Mouse (Mus musculus): ENCODE data around the gene Tex46. TPM values are rescaled to one million over a fixed set of nuclear protein-coding genes. Genes with fewer than 3 reads are reported as not detected.

The Tex46 gene
- polyA plus RNA-seq (2016; fragmentation: Nextera tagmentation; extraction: Ambion mirVana) = not detected in 2 replicates

DNA sequence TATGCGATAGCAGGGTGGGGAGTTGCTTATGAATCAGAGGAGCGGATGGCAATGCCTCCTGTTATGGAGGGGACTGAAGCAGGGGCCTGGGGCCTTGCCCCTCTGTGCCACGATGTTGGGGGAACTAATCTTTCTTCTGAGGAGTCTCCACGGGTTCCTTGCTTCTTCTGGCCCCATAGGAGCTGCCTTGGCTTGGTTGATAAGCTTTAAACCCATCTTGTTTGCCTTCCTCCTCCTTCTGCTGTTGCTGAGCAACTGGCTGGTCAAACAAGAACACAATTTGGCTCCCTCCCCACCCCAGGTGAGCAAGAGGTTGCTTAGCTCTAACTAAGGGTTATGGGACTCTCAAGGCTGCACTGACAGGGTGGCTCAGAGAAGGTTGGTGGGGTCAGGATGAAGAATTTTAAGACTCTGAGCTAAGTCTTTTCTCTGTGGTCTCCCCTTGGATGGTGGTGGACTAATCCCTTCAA lies at the start of gene Tex46:
Gene Tex46 (plus strand): TSS at position 51 of the 470 bp plus-strand sequence.
- 67% methylated on average over 4 of the region's 4 CpGs for WGBS
- no peaks in the 10 kb centered on the region for H3K4me1 ChIP-seq (replicated peaks)
- no peaks in the 10 kb centered on the region for H3K36me3 ChIP-seq
- H3K27ac ChIP-seq = no peak within 1 kb of the TSS
- H3K9me3 ChIP-seq = no peaks in the 10 kb centered on the region
- H3K27me3 ChIP-seq = no peaks in the 10 kb centered on the region
- no peak for ATAC-seq (ENCODE audit: insufficient number of reproducible peaks, insufficient read depth, low FRiP score, low TSS enrichment, low read depth)
- H3K4me3 ChIP-seq (replicated peaks) = no peak within 1 kb of the TSS
- no peak within 1 kb of the TSS for H3K9ac ChIP-seq (replicated peaks)
- no peak within 1 kb of the TSS for H3K4me2 ChIP-seq

DNA sequence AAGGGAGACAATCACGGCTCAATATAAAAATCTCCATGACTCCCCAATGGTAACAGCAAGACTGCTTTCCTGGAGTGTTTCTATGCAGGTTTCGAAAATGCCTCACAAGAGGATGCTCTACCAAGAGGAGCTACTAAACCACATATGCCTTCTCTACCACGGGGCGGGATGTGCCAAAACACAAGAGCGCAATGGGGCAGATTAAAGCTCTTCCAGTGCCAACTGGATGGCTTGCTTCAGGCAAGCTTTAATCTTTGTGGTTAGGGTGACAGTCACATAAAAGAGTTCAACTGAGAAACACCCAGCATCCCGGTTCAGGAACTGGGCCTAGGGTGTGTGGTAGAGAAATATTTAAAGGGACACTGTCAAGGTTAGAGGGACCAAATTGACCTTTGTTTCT lies 47.5 kb upstream of the Tex46 start:
- Histone ChIP-seq H3K9ac (replicated peaks) (no peak overlapping the region), H3K4me2 (no peak overlapping the region), H3K27ac (no peak overlapping the region), H3K27me3 (no peaks in the 10 kb centered on the region), H3K4me1 (replicated peaks) (no peaks in the 10 kb centered on the region), H3K9me3 (no peaks in the 10 kb centered on the region), H3K36me3 (peaks cover 94% of the 10 kb centered on the region), H3K4me3 (replicated peaks) (no peak overlapping the region)
- 92% methylated on average over 6 of the region's 6 CpGs for WGBS
- no peak for ATAC-seq (ENCODE audit: insufficient number of reproducible peaks, insufficient read depth, low FRiP score, low TSS enrichment, low read depth)

DNA sequence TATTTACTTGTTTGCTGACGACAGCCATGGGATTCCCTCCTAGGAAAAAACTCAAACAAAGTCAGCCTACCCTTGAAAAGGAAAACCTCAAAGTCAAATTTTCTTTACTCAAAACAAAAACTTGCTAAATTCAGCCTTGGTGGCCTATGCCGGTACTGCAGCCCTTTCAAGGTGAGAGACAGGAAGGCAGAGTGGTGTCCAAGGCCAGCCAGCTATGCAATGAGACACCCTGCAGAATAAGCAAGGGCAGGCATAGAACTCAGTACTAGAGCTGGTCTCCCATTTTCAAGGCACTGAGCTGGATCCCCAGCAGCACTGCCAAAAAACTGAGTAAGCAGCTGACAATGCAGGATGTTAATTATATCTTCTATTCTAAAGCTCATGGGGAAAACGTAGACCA lies 41.6 kb upstream of the Tex46 start:
- Histone ChIP-seq H3K36me3 (peaks cover 90% of the 10 kb centered on the region), H3K4me2 (no peak overlapping the region), H3K4me3 (replicated peaks) (no peak overlapping the region), H3K27ac (no peak overlapping the region), H3K9ac (replicated peaks) (no peak overlapping the region), H3K9me3 (no peaks in the 10 kb centered on the region), H3K27me3 (no peaks in the 10 kb centered on the region), H3K4me1 (replicated peaks) (no peaks in the 10 kb centered on the region)
- WGBS = 83% methylated on average over 3 of the region's 3 CpGs
- no peak for ATAC-seq (ENCODE audit: insufficient number of reproducible peaks, insufficient read depth, low FRiP score, low TSS enrichment, low read depth)

DNA sequence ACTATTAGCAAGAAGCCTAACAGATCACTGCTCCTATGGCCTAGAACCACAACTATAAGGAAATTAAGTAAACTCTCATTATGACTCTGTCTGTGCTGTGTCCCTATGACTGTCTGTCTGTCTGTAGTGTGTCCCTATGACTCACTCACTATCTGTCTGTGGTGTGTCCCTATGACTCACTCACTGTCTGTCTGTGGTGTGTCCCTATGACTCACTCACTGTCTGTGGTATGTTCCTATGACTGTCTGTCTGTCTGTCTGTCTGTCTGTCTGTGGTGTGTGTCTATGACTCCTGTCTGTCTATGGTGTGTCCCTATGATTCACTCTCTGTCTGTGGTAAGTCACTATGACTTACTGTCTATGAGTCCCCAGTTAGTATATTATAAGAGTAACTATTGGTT lies 40.2 kb upstream of the Tex46 start:
- H3K4me1 ChIP-seq (replicated peaks) = no peaks in the 10 kb centered on the region
- no peaks in the 10 kb centered on the region for H3K9me3 ChIP-seq
- no peak overlapping the region for H3K27ac ChIP-seq
- no peak overlapping the region for H3K4me2 ChIP-seq
- no peaks in the 10 kb centered on the region for H3K27me3 ChIP-seq
- H3K9ac ChIP-seq (replicated peaks) = no peak overlapping the region
- H3K4me3 ChIP-seq (replicated peaks) = no peak overlapping the region
- no peak for ATAC-seq (ENCODE audit: insufficient number of reproducible peaks, insufficient read depth, low FRiP score, low TSS enrichment, low read depth)
- H3K36me3 ChIP-seq = peaks cover 79% of the 10 kb centered on the region

DNA sequence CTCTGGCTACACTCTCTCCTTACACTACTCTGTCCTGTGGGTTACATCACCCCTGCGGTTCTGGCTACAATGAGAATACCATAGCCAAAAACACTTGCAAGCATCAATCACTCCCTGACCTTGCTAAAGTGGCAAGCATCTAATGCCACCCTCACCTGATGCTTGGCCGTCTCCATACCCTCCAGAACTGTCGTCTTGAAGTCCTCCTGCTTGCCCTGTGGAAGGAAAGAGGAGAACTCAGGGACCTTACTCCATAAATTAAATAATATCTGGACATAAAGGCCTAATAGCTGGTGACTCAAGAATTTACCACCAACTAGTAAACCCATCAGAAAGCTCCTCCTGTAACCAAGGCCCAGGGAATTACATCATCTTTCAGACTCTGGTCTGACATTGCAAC lies 28.4 kb upstream of the Tex46 start:
- Histone ChIP-seq H3K9ac (replicated peaks) (no peak overlapping the region), H3K36me3 (peaks cover 14% of the 10 kb centered on the region; the same call in 1 of the 2 replicates), H3K4me3 (replicated peaks) (no peak overlapping the region), H3K4me2 (no peak overlapping the region), H3K9me3 (no peaks in the 10 kb centered on the region), H3K27ac (no peak overlapping the region), H3K27me3 (no peaks in the 10 kb centered on the region), H3K4me1 (replicated peaks) (peaks cover 7% of the 10 kb centered on the region; the same call in 1 of the 2 replicates)
- no peak for ATAC-seq (ENCODE audit: insufficient number of reproducible peaks, insufficient read depth, low FRiP score, low TSS enrichment, low read depth)
- WGBS = 90% methylated on average over 3 of the region's 3 CpGs

DNA sequence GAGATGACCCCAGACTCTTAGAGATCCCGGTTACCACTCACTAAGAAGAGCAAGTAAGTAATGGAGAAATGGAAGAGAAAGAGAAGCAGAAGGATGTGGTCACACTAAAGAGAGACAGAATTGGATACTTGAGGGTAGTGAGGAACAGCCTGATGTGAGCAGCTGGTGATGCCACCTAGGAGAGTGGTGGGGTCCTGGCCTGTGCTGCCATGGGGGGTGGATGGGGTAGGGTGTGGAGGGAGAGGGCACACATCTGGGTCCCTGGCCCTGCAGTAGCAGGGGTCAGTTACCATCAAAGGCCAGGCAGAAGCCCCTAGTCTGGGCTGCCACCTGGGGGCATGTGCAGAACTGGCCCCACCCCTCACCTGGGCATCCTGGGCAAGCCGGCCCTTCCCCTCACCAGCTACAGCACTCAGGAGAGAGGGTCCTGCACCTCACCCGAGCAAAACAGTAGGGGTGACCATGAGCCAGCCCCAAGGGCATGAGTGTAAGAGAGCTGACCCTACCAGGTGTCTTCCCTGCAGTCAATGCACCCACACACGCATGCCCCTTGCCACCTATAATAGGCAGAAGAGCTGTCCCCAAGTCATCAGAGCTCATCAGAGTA lies 22.9 kb upstream of the Tex46 start:
- H3K27me3 ChIP-seq = no peaks in the 10 kb centered on the region
- WGBS = 84% methylated on average over 4 of the region's 4 CpGs
- H3K4me3 ChIP-seq (replicated peaks) = no peak overlapping the region
- H3K36me3 ChIP-seq = peaks cover 34% of the 10 kb centered on the region
- H3K27ac ChIP-seq = no peak overlapping the region
- no peaks in the 10 kb centered on the region for H3K9me3 ChIP-seq
- H3K9ac ChIP-seq (replicated peaks) = no peak overlapping the region
- H3K4me1 ChIP-seq (replicated peaks) = peaks cover 12% of the 10 kb centered on the region
- no peak overlapping the region for H3K4me2 ChIP-seq
- ATAC-seq (ENCODE audit: insufficient number of reproducible peaks, insufficient read depth, low FRiP score, low TSS enrichment, low read depth) = no peak

DNA sequence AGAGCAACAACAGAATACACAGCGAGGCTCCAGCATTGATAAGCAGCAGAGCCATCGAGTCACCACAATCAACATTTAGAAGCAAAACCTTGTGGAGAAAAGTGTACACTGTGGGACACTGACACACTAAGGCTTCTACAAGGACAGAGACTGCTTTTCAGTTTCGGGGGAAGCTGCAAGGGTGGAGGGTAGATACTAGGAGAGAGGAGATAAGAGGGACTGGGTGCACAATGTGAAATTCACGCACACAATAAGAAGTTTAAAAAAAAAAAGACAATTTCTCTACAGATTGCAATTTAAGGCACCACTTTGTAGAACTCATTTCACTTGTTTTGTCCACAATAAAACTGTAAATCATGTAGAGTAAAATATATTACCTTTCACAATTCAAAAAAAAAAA lies 22.2 kb upstream of the Tex46 start:
- no peaks in the 10 kb centered on the region for H3K27me3 ChIP-seq
- no peak overlapping the region for H3K4me3 ChIP-seq (replicated peaks)
- H3K4me1 ChIP-seq (replicated peaks) = peaks cover 9% of the 10 kb centered on the region
- ATAC-seq (ENCODE audit: insufficient number of reproducible peaks, insufficient read depth, low FRiP score, low TSS enrichment, low read depth) = no peak
- no peak overlapping the region for H3K27ac ChIP-seq
- peaks cover 38% of the 10 kb centered on the region for H3K36me3 ChIP-seq
- no peak overlapping the region for H3K4me2 ChIP-seq
- WGBS = 97% methylated on average over 4 of the region's 4 CpGs
- no peaks in the 10 kb centered on the region for H3K9me3 ChIP-seq
- no peak overlapping the region for H3K9ac ChIP-seq (replicated peaks)

DNA sequence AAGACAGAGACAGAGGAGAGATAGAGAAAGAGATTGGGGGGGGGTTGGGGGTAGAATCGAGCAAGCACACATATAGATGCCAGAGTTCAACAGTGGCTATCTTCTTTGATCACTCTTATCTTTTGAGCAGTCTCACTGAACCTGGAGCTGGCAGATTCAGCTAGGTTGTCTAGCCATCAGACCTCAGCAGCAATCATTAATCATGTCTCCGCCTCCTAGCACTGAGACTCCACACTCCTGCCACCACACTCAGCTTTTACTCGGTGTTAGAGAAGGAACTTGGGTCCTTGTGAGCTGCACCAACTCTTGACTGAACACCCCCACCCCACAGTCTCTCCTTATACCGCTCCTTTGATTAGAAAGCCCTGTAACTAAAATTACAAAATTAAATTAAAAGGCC lies 18.1 kb upstream of the Tex46 start:
- 71% methylated on average over 4 of the region's 4 CpGs for WGBS

DNA sequence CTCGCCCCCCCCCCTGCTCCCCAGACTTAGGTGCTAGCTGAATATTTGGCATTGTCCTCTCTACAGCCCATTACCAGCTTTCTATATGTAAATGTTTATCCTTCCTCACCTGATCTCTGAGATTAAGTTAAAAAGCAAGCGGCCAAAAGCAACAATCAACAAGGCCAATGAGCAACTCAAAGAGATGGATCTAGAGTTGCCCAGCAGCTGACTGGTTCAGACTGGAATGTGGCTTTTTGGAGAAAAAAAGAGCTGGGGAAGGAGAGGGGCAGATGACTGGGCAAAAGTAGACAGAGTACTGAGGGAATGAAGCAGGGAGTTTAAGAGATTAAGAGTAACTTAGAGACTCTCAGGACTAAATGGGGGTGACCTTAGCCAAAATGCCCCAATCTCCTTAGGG lies 16.2 kb upstream of the Tex46 start:
- 93% methylated on average over 2 of the region's 2 CpGs for WGBS
- no peaks in the 10 kb centered on the region for H3K27me3 ChIP-seq
- no peak overlapping the region for H3K4me2 ChIP-seq
- H3K9ac ChIP-seq (replicated peaks) = no peak overlapping the region
- no peaks in the 10 kb centered on the region for H3K9me3 ChIP-seq
- H3K4me1 ChIP-seq (replicated peaks) = no peaks in the 10 kb centered on the region; the same call in 1 of the 2 replicates
- H3K36me3 ChIP-seq = peaks cover 36% of the 10 kb centered on the region
- no peak overlapping the region for H3K27ac ChIP-seq
- H3K4me3 ChIP-seq (replicated peaks) = no peak overlapping the region
- ATAC-seq (ENCODE audit: insufficient number of reproducible peaks, insufficient read depth, low FRiP score, low TSS enrichment, low read depth) = no peak

More for the DNA sequence above, 18.1 kb upstream of the Tex46 start:
- peaks cover 5% of the 10 kb centered on the region for H3K4me1 ChIP-seq (replicated peaks)
- no peak overlapping the region for H3K4me2 ChIP-seq
- H3K27me3 ChIP-seq = no peaks in the 10 kb centered on the region
- no peak for ATAC-seq (ENCODE audit: insufficient number of reproducible peaks, insufficient read depth, low FRiP score, low TSS enrichment, low read depth)
- no peaks in the 10 kb centered on the region for H3K9me3 ChIP-seq
- H3K27ac ChIP-seq = no peak overlapping the region
- H3K36me3 ChIP-seq = peaks cover 36% of the 10 kb centered on the region
- H3K9ac ChIP-seq (replicated peaks) = no peak overlapping the region
- no peak overlapping the region for H3K4me3 ChIP-seq (replicated peaks)

DNA sequence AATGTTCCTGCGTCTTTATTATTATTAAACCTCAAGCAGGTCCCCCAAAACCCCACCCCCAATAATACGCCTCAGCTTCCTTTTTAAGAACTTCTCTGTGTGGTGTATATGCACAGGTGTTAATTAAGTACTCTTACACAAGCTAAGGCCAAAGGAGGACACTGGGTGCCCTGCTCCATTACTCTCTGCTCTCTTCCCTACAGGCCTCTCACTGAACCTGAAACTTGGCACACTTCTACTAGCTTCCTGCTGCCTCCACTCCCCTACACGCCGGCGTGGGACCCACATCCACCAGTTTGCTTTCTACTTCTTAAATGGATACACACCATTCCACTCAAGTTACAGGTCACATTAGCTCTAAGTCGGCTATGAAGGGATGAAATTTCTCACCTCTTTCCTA lies 15.0 kb upstream of the Tex46 start:
- 89% methylated on average over 6 of the region's 6 CpGs for WGBS
- no peak for ATAC-seq (ENCODE audit: insufficient number of reproducible peaks, insufficient read depth, low FRiP score, low TSS enrichment, low read depth)
- no peak overlapping the region for H3K4me2 ChIP-seq

DNA sequence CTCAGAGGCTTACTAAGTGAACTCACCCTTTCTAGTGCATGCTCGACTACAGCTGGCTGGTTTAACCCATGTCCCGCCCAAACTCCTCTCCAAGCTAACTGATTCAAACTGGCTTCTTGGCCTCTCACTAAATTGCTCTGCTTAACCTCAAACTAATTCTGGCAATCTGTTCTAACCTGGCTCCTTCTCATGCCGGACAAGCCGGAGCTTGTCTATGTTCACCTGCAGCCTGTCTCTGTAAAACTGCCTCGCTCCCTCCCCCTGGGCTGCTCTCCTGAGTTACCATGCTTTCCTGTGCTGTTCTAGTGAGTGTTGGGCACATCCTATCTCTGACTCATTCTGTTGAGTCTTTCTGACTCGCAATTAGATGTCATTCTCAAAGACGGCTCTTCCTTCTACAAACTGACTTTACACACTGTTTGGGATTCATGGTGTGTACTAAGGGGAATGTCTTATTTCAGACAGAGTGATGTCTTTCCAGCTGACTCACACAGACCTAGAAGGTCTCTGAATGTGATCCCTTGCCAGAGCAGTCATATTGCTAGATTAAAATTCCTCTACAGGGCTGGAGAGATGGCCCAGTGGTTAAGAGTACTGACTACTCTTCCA lies 11.9 kb upstream of the Tex46 start:
- peaks cover 11% of the 10 kb centered on the region; the same call in 1 of the 2 replicates for H3K36me3 ChIP-seq
- H3K27ac ChIP-seq = no peak overlapping the region
- H3K9me3 ChIP-seq = no peaks in the 10 kb centered on the region
- H3K4me1 ChIP-seq (replicated peaks) = peaks cover 10% of the 10 kb centered on the region
- H3K9ac ChIP-seq (replicated peaks) = no peak overlapping the region
- WGBS = 94% methylated on average over 7 of the region's 7 CpGs
- no peaks in the 10 kb centered on the region for H3K27me3 ChIP-seq
- no peak overlapping the region for H3K4me2 ChIP-seq
- ATAC-seq (ENCODE audit: insufficient number of reproducible peaks, insufficient read depth, low FRiP score, low TSS enrichment, low read depth) = no peak
- H3K4me3 ChIP-seq (replicated peaks) = no peak overlapping the region

More for the DNA sequence above, 15.0 kb upstream of the Tex46 start:
- no peak overlapping the region for H3K9ac ChIP-seq (replicated peaks)
- no peaks in the 10 kb centered on the region for H3K9me3 ChIP-seq
- no peaks in the 10 kb centered on the region; the same call in 1 of the 2 replicates for H3K4me1 ChIP-seq (replicated peaks)
- no peaks in the 10 kb centered on the region for H3K27me3 ChIP-seq
- peaks cover 25% of the 10 kb centered on the region for H3K36me3 ChIP-seq
- no peak overlapping the region for H3K27ac ChIP-seq
- H3K4me3 ChIP-seq (replicated peaks) = no peak overlapping the region

DNA sequence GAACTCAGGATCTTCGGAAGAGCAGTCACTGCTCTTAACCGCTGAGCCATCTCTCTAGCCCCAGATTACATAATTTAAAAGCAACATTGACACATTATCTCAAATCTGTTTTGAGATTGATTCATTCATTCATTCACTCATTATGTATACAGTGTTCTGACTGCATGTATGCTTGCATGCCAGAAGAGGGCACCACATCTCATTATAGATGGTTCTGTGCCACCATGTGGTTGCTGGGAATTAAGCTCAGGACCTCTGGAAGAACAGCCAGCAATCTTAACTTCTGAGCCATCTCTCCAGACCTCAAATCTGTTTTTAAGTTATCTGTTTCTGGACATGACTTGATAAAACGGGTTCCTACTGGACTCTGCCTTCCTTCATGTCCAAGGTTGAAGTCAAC lies 10.4 kb upstream of the Tex46 start:
- H3K36me3 ChIP-seq = peaks cover 8% of the 10 kb centered on the region; the same call in 1 of the 2 replicates
- ATAC-seq (ENCODE audit: insufficient number of reproducible peaks, insufficient read depth, low FRiP score, low TSS enrichment, low read depth) = no peak
- H3K9me3 ChIP-seq = no peaks in the 10 kb centered on the region
- no peak overlapping the region for H3K27ac ChIP-seq
- H3K4me2 ChIP-seq = no peak overlapping the region
- no peaks in the 10 kb centered on the region for H3K27me3 ChIP-seq
- peaks cover 10% of the 10 kb centered on the region for H3K4me1 ChIP-seq (replicated peaks)
- H3K9ac ChIP-seq (replicated peaks) = no peak overlapping the region
- H3K4me3 ChIP-seq (replicated peaks) = no peak overlapping the region
- WGBS = 95% methylated on average over 3 of the region's 3 CpGs
